Mouse (Mus musculus) induced T-regulatory cell, adult 2 months (primary cell): ENCODE measurements at regions not wholly inside any gene's neighbourhood (a gene's known extent, or its start where the extent isn't known, plus 50 kb on each side); places are given as distances from the start of the nearest gene placed in this dataset.

Experiments
- DNase-seq: peaks from one replicate; pipeline ENCODE4 v3.0.0-alpha.2; 2012; ENCODE audit warnings: low read depth

DNA sequence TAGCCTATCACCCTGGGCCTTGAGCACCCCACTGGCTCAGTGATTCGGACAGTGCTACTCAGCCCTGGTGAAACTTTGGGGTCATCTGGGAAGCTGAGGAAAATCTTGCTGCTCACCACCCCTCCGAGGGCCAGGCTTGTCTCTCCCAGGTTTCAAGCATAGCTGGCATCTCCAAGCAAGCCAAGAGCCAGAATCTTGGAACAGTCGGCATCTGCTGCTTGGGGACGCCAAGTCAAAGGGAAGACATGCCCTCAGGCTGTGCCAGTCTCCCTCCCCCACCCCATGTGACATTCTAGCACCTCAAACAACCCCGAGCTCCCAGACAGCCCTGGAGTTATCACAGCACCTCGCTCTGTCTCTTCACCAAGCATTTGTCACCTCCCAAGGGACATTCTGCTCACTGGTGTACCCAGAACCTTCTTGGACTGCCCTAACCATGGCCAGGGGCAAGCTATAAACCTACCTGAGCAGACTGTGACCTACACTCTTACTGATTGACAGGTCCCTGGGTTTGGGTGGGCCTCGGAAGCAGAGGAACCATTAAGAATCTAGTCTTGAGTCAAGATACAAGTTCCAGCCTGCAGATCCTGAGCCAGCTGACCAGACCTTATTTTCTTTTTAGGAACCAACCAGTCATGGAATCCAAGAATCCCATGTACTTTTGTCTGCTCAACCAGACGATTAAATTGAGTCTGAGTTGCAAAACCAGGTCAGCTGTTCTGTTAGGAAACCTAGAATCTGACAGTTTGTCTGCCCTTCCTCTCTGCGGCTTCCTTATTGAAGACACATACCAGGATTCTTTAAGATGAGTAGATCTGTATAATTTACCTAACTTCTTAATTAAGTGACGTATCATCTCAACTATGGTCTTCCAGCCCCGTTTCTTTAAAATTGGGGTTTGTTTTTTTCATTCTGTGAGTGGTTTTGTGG, 83.0 kb upstream of the Otos start:
- no peak for DNase-seq

DNA sequence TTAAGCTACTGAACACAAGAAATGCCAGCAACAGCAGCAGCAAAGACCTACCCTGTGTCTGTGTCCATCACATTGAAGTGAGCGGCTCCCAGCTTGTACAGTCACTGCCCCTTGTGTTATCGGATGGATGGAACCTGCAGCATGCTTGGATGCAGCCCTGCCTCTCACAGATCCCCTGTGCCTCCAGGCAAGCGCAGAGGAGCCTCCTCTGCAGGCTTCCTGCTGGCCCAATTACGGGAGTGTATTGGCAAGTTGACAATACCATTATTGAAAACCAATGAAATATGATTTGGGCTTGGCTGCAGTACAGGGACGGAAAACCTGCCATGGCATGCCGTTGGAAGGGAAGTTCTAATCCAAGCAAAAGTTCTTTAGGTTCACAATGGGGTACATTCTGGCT, 81.9 kb upstream of the Otos start:
- no peak for DNase-seq

DNA sequence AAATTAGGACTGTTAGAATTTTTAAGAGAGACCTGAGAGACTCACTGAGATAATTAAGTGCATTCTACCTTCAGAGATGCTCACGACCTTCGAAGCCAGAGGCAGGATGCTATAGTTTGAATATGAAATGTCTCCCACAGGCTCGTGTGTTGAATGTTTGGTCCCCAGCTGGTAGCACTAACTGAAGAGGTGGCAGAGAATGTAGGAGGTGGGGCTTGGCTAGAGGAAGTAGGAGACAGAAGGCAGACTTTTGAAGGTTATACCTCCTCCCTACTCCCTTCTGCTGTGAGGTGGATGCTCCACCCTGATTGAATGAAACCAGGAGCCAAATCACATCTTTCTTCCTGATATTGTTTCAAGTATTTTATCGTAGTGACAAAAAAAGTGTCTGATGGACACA, 79.3 kb upstream of the Otos start:
- no peak for DNase-seq

DNA sequence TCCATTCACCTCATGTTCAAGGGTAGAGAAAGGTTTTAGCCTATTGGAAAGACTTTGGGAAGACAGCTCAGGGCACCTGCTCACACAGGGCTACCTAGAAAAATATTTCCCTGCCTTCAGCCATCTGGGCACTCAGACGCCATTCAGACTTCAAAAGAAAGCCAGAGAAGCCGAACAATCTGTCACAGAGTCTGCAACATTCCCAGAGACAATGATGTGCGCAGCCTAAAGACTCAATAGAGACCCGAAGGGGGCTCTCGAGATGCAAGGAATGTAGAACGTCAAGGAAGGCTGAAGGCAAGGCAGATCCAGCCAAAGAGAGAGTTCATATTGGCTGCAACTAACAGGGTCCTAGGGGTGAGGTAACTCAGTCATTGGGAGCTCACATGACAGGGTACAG, 78.7 kb upstream of the Otos start:
- no peak for DNase-seq

DNA sequence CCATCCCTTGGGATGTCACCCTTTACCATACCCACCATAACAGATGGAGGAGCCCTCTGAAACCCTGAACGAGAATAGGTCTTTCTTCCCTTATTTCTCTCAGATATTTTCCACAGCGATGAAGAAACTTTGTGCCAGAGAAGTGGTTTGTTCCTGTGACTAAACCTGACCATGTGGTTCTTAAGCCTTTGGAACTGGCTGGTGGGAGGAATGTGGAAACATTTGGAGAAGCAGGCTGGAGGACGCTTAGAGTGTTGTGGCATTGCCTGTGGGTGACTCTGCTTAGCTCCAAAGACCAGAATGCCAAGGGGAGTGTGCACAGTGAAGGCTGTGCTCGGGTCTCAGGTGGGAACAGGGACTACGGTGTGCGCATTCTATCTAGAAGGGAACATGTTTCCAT, 77.7 kb upstream of the Otos start:
- DNase-seq, result no peak

DNA sequence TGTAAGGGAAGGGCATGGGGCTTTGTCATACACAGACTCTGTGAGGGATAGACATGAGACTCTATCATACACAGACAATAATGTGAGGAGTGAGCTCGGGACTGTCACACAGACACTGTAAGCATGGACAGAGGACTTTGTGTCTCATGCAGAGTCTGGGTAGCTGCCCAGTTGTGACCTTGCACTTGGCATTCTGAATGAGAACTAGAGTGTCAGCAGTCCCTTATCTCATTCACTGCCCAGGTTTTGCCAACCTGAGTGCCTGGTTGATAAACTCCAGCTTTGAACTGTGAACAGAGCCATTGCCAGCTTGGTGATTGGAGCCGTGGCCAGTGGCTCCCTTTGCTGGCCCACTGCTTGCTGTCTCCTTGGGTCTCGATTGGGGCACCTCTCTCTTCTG, 75.5 kb upstream of the Otos start:
- DNase-seq, result no peak

DNA sequence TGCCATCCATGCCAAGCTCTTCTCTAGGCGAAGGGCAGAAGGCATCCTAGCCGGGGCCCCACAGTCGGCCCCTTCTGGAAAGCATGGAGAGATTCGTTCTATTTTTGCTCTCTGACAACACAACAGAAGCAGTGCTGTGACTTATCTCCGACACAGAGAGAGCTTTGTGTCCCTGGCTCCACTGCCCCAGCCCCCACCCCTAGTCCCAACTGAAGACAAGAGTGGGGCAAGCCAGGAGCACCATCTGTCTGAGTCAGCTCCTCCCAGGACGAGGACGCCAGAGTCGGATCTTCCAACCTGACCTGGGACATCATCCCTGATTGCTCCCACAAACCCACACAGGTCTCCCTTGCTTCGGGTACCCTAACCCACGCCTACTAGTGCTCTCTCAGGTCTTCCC, 71.9 kb upstream of the Otos start:
- DNase-seq, result no peak

DNA sequence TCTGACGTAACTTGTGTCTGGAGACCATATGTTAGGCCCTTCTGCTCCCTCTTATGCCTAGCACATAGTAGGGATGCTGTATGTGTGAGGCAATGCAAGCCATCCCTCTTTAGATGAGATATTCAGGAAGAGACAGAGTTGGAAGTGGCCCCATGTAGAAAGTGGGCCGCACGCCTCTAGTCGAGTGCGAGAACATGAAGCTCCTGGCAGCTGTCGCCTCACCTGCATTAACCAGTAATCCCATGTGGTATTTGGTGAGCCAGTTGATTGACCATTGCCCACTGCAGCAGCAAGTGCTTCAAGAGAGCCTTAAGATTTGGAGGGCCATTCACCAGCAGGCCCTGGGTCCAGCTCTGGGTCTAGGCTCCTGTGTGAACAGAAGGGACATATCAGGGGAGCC, 71.2 kb upstream of the Otos start:
- DNase-seq, result no peak

DNA sequence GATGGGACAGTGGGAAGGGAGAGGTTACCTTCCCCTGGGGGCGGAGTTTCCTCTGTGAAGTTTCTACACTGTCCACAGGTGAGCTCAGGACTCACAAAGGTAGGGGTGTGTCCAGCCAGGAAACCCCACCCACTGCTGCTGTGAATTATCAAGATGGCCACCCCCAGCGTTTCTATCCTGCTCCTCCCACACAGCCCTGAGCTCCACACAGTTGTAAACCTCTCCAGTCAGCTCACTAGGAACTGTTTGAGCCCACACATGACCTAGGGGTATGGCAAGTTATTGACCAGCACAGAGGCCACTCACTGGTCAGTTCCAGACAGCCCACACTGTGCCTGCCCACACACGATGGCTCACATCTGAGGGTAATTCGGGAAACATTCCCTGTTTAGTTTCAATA, 69.5 kb upstream of the Otos start:
- DNase-seq, result no peak

DNA sequence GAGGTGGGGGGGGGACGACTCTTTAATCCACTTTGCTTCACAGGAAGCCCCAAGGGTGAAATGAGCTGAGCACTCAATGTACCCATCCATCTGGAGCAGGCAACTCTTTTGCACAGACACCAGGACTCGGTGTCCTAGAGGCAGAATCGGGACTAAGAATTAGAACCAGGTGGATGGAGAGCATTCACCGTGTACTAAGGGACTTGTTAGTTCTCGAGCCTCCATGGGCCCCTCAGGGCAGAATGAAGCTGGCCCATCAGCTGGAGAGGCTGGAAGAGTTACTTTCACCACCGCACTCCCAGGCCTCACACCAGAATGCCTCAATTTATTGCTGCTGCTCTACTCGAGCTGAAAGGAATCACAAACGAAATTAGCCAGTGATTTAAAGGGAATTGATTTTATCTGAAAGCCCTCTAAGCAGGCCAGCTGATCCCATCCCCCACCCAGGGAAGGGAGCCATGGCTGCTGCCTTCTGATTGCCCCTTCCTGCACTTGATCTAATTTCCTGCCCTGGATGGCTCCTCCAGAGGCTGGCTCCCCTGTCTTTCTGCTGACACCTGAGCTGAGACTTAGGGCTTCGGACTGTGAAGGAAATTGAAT, 66.2 kb upstream of the Otos start:
- DNase-seq, result no peak

DNA sequence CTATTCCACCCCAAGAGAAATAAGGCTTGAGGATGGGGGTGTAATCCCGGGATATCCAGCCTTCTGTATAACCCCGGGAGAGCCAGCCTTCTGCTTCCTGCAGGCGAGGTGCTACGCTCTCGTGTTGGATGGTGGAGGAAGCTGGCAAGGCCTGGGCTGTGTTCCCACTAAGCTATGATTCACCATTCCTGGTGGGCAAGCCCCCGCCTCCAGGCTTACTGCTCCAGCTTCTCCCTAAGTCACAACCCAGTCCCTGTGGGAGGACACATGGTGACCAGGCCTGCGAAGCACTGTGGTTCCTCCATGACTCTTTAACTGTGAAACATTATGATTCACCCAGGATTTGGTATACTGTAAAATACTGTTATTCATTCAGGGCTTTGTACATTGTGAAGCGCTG, 63.7 kb upstream of the Otos start:
- DNase-seq, result no peak

DNA sequence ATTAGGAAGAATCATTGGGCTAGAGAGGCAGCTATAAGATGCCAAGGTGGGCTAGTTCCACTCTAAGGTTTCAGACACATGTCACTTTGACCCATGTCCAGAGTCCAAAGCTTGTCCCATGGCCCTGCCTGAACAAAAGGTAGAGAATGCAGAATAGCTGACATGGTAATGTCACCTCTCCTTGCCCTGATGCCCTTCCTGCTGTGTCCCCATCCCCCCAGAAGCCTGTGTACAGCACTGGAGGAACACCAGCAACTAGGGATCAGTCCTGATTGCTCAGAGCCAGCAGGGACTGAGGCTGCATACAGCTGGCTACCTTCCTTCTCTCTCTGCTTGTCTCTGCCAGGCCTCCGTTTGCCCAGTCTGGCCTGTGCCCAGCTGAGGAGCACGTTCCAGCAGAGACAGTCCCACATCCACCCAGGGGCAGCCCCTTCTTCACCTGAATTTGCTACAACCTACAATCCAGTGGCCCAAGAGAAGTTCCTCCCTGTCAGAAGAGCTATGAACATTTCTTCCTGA, 61.7 kb upstream of the Otos start:
- no peak for DNase-seq

DNA sequence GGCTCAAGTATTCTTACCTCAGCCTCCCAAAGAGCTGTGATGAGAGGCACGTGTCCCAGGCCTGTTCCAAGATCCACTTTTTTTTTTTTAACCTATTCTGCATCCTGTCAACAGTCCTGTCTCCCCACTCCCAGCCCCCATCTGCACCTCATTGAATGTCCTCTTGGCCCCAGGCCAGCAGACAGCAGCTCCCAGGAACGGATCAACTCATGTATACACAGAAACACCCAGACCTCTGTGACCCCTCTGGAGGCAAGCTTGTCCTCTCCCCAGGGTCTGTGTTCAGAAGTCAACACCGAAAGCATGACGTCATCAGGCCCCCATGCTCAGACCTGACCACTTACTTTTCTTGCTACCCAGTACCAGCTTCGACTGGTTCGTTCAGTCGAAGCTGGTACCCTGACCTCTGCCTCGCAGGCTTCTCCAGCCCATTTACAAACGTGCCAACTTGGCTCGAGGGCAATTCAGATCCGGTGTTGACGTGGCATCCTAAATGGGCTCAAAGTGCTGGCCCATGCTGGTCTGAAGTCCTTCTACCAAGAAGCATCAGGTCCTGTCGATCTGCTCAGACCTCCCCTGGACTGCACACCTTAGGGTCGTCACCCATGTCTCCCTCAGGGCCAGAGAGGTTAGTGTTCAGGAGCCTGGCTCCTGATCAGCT, 60.7 kb upstream of the Otos start:
- no peak for DNase-seq

DNA sequence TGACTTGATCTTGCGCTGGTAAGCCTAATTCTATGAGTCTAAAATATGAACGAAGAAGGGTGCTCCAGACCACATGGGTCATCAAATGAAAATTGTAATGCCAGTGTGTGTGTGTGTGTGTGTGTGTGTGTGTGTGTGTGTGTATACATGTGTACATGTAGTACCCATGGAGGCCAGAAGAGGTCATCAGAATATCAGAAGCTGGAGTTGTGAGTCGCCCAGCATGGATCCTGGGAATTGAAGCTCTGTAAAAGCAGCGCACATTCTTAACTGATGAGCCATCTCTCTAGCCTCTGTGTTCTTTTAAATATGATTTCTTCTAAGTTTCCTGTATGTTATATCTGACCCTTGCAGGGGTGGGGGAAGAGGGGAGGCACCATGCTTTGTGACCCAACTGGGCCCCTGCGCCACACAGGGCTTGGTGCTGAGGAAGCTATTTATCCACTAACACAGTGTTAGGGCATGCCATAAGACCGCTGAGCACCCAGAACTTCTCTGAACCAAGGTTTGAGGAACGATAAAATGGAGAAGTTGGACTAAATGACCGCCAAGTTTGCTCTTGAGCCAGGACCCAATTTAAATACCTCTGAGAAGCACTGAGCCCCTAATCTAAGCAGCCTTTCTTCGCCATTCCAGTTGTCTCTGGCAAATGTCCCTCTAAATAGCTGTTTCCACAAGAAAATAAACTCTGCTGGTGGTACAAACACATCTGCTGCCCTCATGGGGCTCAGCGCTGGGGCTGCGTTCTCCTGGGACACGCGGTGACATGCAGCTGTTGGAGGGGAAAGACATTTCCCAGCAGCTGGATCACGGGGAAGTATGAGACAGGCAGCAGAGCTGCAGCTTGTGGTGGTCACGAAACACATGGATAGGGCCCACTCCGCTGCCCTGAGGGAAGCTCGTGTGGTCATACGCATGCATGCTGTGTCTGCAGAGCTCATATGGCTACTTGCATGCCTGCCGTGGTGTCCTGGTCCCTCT, 59.6 kb upstream of the Otos start:
- peak; percentile 13 for DNase-seq

DNA sequence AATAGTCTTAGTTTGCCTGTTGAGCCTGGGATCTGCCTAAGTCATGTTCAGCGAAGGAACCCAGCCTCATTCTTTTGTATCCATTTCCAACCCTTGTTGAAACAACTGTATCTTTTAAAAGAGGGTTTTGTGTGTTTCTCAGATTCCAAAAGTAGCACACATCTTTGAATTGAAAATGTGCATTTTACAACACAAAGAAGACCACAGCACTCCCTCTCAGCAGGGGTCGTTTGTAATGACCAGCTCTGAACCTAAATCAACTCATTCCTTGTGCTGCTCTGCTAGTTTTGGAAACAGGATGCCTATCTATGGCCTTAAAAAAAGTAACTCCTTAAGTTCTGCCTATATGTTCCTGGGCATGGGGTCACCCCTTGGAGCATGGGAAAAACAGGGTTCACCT, 58.8 kb upstream of the Otos start:
- DNase-seq, result no peak

DNA sequence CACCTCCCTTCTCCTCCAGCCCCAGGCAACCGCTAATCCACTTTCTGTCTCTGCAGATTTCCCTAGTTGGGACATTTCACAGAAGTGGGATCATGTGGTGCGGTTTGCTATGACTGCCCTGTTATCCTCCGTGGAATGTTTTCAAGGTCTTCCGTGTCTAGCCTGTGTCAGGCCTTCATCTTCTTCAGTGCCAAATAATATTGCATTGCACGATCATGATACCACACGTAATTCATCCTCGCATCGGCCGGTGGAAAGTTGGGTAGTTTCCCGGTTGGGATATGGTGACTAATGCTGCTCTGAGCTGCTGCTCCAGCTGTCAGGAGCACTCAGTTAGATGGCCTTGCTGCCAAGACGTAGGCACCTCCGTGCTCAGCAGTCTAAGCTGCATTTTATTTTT, 55.3 kb upstream of the Otos start:
- DNase-seq, result no peak

DNA sequence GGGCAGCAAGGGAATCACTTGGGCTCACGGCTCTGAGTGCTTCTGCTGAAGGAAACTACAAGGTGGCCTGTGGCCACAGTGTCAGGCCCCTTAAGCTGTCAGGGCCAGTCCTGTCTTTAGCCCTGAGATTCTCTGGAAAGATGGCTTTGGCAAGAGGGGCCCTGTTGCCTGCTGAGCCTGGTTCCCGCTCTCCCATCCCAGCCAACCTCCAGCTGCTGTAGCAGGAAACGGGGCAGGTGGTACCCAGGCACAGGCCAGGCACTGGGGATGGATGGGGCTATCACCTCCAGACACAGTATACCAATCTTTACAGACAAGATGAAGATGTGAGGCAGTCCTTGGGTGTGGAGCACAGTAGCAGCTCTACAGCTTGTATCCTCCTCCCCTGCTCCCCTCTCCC, 54.6 kb upstream of the Otos start:
- DNase-seq, result no peak

DNA sequence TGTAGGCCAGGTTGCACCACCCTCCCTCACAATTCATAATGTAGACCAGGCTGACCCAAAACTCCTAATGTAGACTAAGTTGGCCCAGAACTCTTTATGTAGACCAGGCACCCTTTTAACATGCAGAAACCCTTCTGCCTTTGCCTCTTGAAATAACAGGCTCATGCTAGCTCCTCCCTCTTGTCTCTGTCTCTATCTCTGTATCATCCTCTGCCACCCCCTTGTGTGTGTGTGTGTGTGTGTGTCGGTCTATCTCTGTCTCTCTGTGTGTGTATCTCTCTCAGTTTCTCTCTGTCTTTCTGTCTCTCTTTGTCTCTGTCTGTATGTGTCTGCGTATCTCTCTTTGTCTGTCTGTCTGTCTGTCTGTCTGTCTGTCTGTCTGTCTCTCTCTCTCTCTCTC, 51.5 kb upstream of the Otos start:
- no peak for DNase-seq

DNA sequence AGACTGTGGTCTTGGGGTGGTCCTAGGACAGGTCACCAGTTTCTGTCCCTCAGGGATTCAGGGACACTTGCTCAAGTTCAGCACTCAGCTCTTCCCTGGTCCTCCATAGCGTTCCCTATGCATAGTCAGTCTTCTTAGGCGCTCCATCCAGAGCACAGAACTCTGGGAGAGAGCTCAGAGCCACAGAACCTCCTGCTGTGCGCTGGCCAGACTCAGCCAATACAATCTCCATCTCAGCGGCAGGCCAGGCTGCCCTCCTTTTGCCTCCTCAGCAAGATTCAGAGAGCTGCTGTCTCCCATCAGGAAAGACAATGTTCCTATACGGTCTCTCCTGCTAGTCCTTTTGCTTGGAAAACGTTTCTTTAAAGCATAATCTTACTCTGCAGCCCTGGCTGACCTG, 51.1 kb upstream of the Otos start:
- DNase-seq, result no peak

DNA sequence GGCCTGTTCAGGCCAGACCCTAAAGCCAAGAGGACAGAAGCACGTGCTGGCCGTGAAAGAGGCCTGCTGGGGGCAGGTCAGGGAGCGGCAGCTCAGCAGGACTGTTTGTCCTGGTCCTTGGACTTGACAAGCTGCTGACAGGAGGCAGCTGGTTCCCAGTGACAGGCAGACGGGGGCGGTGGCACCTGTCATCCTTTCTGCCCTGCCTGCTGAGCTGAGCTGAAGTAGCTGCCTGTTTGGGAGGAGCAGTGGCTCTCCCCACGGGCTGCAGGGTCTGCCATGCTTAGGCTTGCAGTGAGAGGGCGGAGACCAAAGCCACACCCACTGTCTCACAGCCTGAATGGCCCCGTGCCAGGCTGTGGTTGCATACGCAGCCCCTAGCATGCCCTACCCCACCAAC, 50.4 kb upstream of the Otos start:
- no peak for DNase-seq

DNA sequence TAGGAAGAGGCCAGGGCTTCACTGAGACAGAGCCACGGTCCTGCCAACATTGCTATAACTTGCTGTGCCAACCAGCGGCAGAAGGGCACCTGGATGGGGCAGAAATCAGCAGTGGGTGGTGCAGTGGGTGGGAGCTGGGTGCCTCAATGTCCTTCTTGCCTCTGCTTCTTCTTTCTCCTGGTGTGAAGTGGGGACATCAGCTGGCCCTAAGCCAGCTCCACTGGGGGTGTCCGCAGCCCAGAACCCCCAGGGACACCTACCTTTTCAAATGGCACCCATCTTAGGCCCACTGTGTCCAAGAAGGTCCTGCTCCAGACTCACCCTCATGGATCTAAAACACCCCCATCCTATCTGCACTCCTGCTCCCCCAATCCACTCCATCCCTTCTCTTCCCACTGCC, 49.9 kb upstream of the Otos start:
- DNase-seq, result no peak
